Comparison of ENCODE assay signal across 24 mouse cellular contexts in genomic region chr14:29172207-29172606, GRCm38 (mm10).
"Had no signal": no experiment of that assay in that cellular context is flagged by ENCODE, and none has a peak within 500 bp of the region (broad histone marks: within the 10 kb centered on the region; RNA-seq: fewer than 3 reads in every experiment).

No protein-coding gene starts in this region.

- H3K9me3 ChIP-seq: heart, embryonic 13.5 days; heart, embryonic 15.5 days; hindbrain, embryonic 13.5 days; hindbrain, embryonic 15.5 days; limb, embryonic 10.5 days; limb, embryonic 12.5 days; liver, embryonic 13.5 days; liver, embryonic 15.5 days had no signal

- H3K27me3 ChIP-seq: heart, embryonic 13.5 days; heart, embryonic 15.5 days; hindbrain, embryonic 13.5 days; limb, embryonic 12.5 days; liver, embryonic 13.5 days; liver, embryonic 15.5 days had no signal

- ATAC-seq: hindbrain, postnatal 0 days; intestine, postnatal 0 days had no signal

- H3K27ac ChIP-seq: heart, adult 2 months; heart, embryonic 13.5 days; heart, embryonic 15.5 days; hindbrain, embryonic 13.5 days; hindbrain, embryonic 15.5 days; hindbrain, postnatal 0 days; layer of hippocampus, adult 2 months; left cerebral cortex, adult 2 months; limb, embryonic 10.5 days; limb, embryonic 12.5 days; liver, embryonic 13.5 days; liver, embryonic 15.5 days had no signal

- H3K4me2 ChIP-seq: heart, embryonic 13.5 days; heart, embryonic 15.5 days; hindbrain, embryonic 13.5 days; hindbrain, embryonic 15.5 days; limb, embryonic 12.5 days; liver, embryonic 11.5 days; liver, embryonic 13.5 days; liver, embryonic 15.5 days had no signal

- H3K9ac ChIP-seq: heart, embryonic 13.5 days; heart, embryonic 15.5 days; hindbrain, embryonic 13.5 days; hindbrain, embryonic 15.5 days; limb, embryonic 12.5 days; liver, embryonic 13.5 days; liver, embryonic 15.5 days had no signal

- H3K4me3 ChIP-seq: heart, adult 2 months; heart, embryonic 13.5 days; heart, embryonic 15.5 days; hindbrain, embryonic 13.5 days; hindbrain, embryonic 15.5 days; layer of hippocampus, adult 2 months; left cerebral cortex, adult 2 months; limb, embryonic 10.5 days; limb, embryonic 12.5 days; liver, embryonic 13.5 days; liver, embryonic 15.5 days had no signal

- H3K36me3 ChIP-seq: heart, embryonic 13.5 days; heart, embryonic 15.5 days; hindbrain, embryonic 13.5 days; hindbrain, embryonic 15.5 days; limb, embryonic 10.5 days; limb, embryonic 12.5 days; liver, embryonic 13.5 days; liver, embryonic 15.5 days had no signal

- H3K4me1 ChIP-seq: heart, embryonic 13.5 days; heart, embryonic 15.5 days; hindbrain, embryonic 13.5 days; hindbrain, embryonic 15.5 days; limb, embryonic 12.5 days; liver, embryonic 13.5 days; liver, embryonic 15.5 days had no signal

- DNase-seq: gastrocnemius, postnatal 14 days; gastrocnemius, postnatal 36 days; heart, adult 2 months; heart, postnatal 14 days; heart, postnatal 36 days; kidney, adult 18-20 months; kidney, adult 8-10 months; kidney, postnatal 10 days; kidney, postnatal 25 days; kidney, postnatal 4 days; liver; liver, embryonic 13.5 days had no signal
